In the genomic region with DNA sequence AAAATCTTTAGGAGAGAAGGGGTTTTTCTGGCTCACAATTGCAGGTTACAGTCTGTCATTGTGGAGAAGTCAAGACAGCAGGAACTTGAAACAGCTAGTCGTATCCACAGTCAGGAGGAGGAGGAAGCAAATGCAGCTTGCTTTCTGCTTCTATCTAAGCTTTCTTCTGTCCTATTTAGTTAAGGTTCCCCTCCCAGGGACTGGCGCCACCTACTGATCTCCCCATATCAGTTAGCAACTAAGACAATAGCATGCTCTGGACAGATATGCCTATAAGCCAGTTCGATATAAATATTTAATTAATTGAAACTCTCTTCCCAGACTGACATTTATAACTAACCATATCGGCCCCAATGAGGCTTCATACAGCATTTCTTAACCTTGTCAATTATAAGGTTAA, we compare ENCODE assay signal across 10 mouse cellular contexts. TPM values are rescaled to one million over a fixed set of nuclear protein-coding genes. Genes with fewer than 3 reads are reported as not detected.
A peak's percentile ranks its signal among the peaks of the same experiment; 100 is the strongest.
DNase-seq lines count a peak whose midpoint lies in the region; ATAC-seq and TF ChIP-seq lines count a peak whose summit lies in the region.
"Had no signal": no experiment of that assay in that cellular context is flagged by ENCODE, and none has a peak within 500 bp of the region (broad histone marks: within the 10 kb centered on the region; RNA-seq: fewer than 3 reads in every experiment).

No protein-coding gene starts in this region.

- H3K27me3 ChIP-seq in forebrain, embryonic 14.5 days (replicated peaks; ENCODE audit: control insufficient read depth, insufficient read depth, low read length): no peaks in the 10 kb centered on the region
- no peaks in the 10 kb centered on the region for H3K27me3 ChIP-seq in forebrain, embryonic 11.5 days (ENCODE audit: control insufficient read depth, insufficient read depth, low read length)
- H3K27me3 ChIP-seq in thymus, adult 2 months (ENCODE audit: control insufficient read depth, insufficient read depth, low read length): no peaks in the 10 kb centered on the region
- H3K27me3 ChIP-seq: embryonic facial prominence, embryonic 13.5 days had no signal

- no peak for TF ChIP-seq CTCF in thymus, adult 2 months (IDR thresholded peaks at IDR 0.05; ENCODE audit: borderline replicate concordance, control insufficient read depth, extremely low read depth, insufficient read depth, low read length, poor library complexity)
- no peak for TF ChIP-seq CTCF in brain, embryonic 14.5 days (IDR thresholded peaks at IDR 0.05; ENCODE audit: borderline replicate concordance, extremely low read depth, insufficient read depth, insufficient read length)

- H3K9ac ChIP-seq in forebrain, embryonic 14.5 days (ENCODE audit: low read length): no peak overlapping the region
- H3K9ac ChIP-seq in forebrain, embryonic 11.5 days (ENCODE audit: low read length): no peak overlapping the region
- H3K9ac ChIP-seq: embryonic facial prominence, embryonic 13.5 days had no signal

- 66% methylated on average over 4 of the region's 4 CpGs for WGBS in forebrain, embryonic 14.5 days
- 69% methylated on average over 4 of the region's 4 CpGs for WGBS in forebrain, embryonic 11.5 days
- WGBS in thymus, adult 2 months: 93% methylated on average over 4 of the region's 4 CpGs

- H3K36me3 ChIP-seq in forebrain, embryonic 14.5 days (ENCODE audit: control insufficient read depth, insufficient read depth, low read length): no peaks in the 10 kb centered on the region
- H3K36me3 ChIP-seq in forebrain, embryonic 11.5 days (ENCODE audit: control insufficient read depth, insufficient read depth, low read length): no peaks in the 10 kb centered on the region
- H3K36me3 ChIP-seq in thymus, adult 2 months (ENCODE audit: control insufficient read depth, insufficient read depth, low read length): no peaks in the 10 kb centered on the region
- H3K36me3 ChIP-seq: embryonic facial prominence, embryonic 13.5 days; hindbrain, embryonic 10.5 days had no signal

- no peaks in the 10 kb centered on the region for H3K9me3 ChIP-seq in forebrain, embryonic 14.5 days (replicated peaks; ENCODE audit: control insufficient read depth, low read length)
- no peaks in the 10 kb centered on the region for H3K9me3 ChIP-seq in forebrain, embryonic 11.5 days (ENCODE audit: control insufficient read depth, low read length)
- H3K9me3 ChIP-seq: embryonic facial prominence, embryonic 13.5 days; hindbrain, embryonic 10.5 days had no signal

- no peak overlapping the region for H3K4me2 ChIP-seq in forebrain, embryonic 14.5 days (ENCODE audit: low read length)
- H3K4me2 ChIP-seq in forebrain, embryonic 11.5 days (ENCODE audit: low read depth, low read length, severe bottlenecking): no peak overlapping the region
- H3K4me2 ChIP-seq: embryonic facial prominence, embryonic 13.5 days had no signal

- TF ChIP-seq POLR2A in thymus, adult 2 months (IDR thresholded peaks at IDR 0.05; ENCODE audit: control insufficient read depth, extremely low read depth, insufficient read depth, low read length, poor library complexity): no peak
- no peak for TF ChIP-seq POLR2A in brain, embryonic 14.5 days (IDR thresholded peaks at IDR 0.05; ENCODE audit: borderline replicate concordance, extremely low read depth, insufficient read depth, insufficient read length, poor library complexity, severe bottlenecking)

- H3K4me1 ChIP-seq in forebrain, embryonic 14.5 days (ENCODE audit: control insufficient read depth, insufficient read depth, low read length): no peaks in the 10 kb centered on the region
- H3K4me1 ChIP-seq in forebrain, embryonic 11.5 days (replicated peaks; ENCODE audit: control insufficient read depth, insufficient read depth, low read length): no peaks in the 10 kb centered on the region
- no peaks in the 10 kb centered on the region for H3K4me1 ChIP-seq in thymus, adult 2 months (replicated peaks; ENCODE audit: control insufficient read depth, insufficient read depth, low read length)
- H3K4me1 ChIP-seq: embryonic facial prominence, embryonic 13.5 days; hindbrain, embryonic 10.5 days had no signal

- no peak for ATAC-seq in forebrain, embryonic 14.5 days
- ATAC-seq in forebrain, embryonic 11.5 days (replicated peaks; ENCODE audit: low FRiP score): no peak

- no peak overlapping the region for H3K4me3 ChIP-seq in forebrain, embryonic 14.5 days (ENCODE audit: low read depth, low read length)
- no peak overlapping the region for H3K4me3 ChIP-seq in forebrain, embryonic 11.5 days (ENCODE audit: low read depth, low read length)
- no peak overlapping the region for H3K4me3 ChIP-seq in thymus, adult 2 months (ENCODE audit: control insufficient read depth, insufficient read depth, low read length)
- H3K4me3 ChIP-seq: embryonic facial prominence, embryonic 13.5 days; hindbrain, embryonic 10.5 days; myocyte had no signal

- peak; percentile 0 for DNase-seq in forebrain, embryonic 14.5 days (ENCODE audit: low spot score)
- DNase-seq in forebrain, embryonic 11.5 days (ENCODE audit: low spot score): no peak
- DNase-seq in thymus, adult 2 months: peak; percentile 1
- no peak for DNase-seq in thymus, postnatal 10 days (ENCODE audit: low spot score in 2 of 2)
- peak; percentile 3 for DNase-seq in brain, embryonic 14.5 days (ENCODE audit: low read depth)
- DNase-seq in right cerebral cortex, adult 18-20 months: no peak
- no peak for DNase-seq in testis, postnatal 14 days (ENCODE audit: low spot score)

- H3K27ac ChIP-seq in forebrain, embryonic 14.5 days (ENCODE audit: low read depth, low read length): no peak overlapping the region
- no peak overlapping the region for H3K27ac ChIP-seq in forebrain, embryonic 11.5 days (ENCODE audit: low read depth, low read length)
- H3K27ac ChIP-seq in thymus, adult 2 months (ENCODE audit: control insufficient read depth, insufficient read depth, low read length): no peak overlapping the region
- H3K27ac ChIP-seq: embryonic facial prominence, embryonic 13.5 days; hindbrain, embryonic 10.5 days had no signal

RNA-seq across cellular contexts. Expression of gene Cybb, which starts 46.5 kb away (rescaled TPM):
- 0.51 and 0.54 TPM in 2 replicates for polyA plus RNA-seq in forebrain, embryonic 14.5 days (2014; fragmentation: Nextera tagmentation; extraction: Ambion mirVana)
- polyA plus RNA-seq in forebrain, embryonic 11.5 days (2014; fragmentation: Nextera tagmentation; extraction: Ambion mirVana): 0.63 and 0.96 TPM in 2 replicates
- 3.3 and 3.9 TPM in 2 replicates for polyA plus RNA-seq in thymus, adult 2 months (2012; rRNA removed)
- 0.16 and 0.40 TPM in 2 replicates for polyA plus RNA-seq in brain, embryonic 14.5 days (2012; rRNA removed)
- polyA plus RNA-seq: myocyte had no signal

Comparison
In these comparisons a context has a peak if more than half of its experiments do, and no peak if none do; other contexts are left out.
1. DNase-seq: peak in forebrain, embryonic 14.5 days (single experiment), thymus, adult 2 months (single experiment) and brain, embryonic 14.5 days (single experiment); none in forebrain, embryonic 11.5 days (single experiment), thymus, postnatal 10 days (0 of 2), right cerebral cortex, adult 18-20 months (single experiment) and testis, postnatal 14 days (single experiment).